Mouse (Mus musculus) liver, embryonic 14.5 days (tissue): ENCODE results near the gene Fam169a. TPM values are rescaled to one million over a fixed set of nuclear protein-coding genes. Genes with fewer than 3 reads are reported as not detected.
"Not testable (repeated sequence)": the region's sequence is repeated elsewhere in the genome, so short reads cannot be mapped to it uniquely, and the experiment has no call there.

Experiments used
- ATAC-seq: fragments of 200-750 bp; cut with Nextera tagmentation; 2 replicates; pipeline ENCODE4 v1.8.0; 2017; ENCODE audit warnings: moderate number of reproducible peaks, mild to moderate bottlenecking, moderate library complexity; ENCODE audit not compliant: insufficient read depth
- DNase-seq, 3 experiments: peaks; one replicate each; pipeline ENCODE4 v3.0.0-alpha.2; 2012 to 2013; ENCODE audit warnings: low read depth in 3 of 3, low spot score in 3 of 3
- H3K27ac ChIP-seq: fragments of 300-500 bp; sonication (generic); 2 replicates; pipeline ENCODE4 v1.5.1; 2014; ENCODE audit warnings: moderate library complexity, mild to moderate bottlenecking, control low read depth, inconsistent platforms
- H3K27me3 ChIP-seq: fragments of 300-500 bp; sonication (generic); 2 replicates; pipeline ENCODE4 v1.6.1; 2014; ENCODE audit warnings: mild to moderate bottlenecking, low read length, moderate library complexity; ENCODE audit not compliant: control insufficient read depth, insufficient read depth
- H3K36me3 ChIP-seq: fragments of 300-500 bp; sonication (generic); replicated peaks from 2 replicates; pipeline ENCODE4 v1.6.1; 2014; ENCODE audit warnings: low read depth; ENCODE audit not compliant: control insufficient read depth, insufficient read depth
- H3K4me1 ChIP-seq, 2 experiments: fragments of 200-500 bp in 1 of 2; fragments of 300-500 bp in 1 of 2; sonication (generic) in 1 of 2; replicated peaks; 2 replicates each; pipeline ENCODE4 v1.6.1; 2012 to 2014; ENCODE audit warnings: antibody characterized with exemption in 1 of 2, inconsistent platforms in 1 of 2, low read length in 1 of 2; ENCODE audit not compliant: control insufficient read depth in 2 of 2, insufficient read depth in 2 of 2
- H3K4me2 ChIP-seq: fragments of 300-500 bp; sonication (generic); 2 replicates; pipeline ENCODE4 v1.6.1; 2014; ENCODE audit warnings: low read depth, mild to moderate bottlenecking, control low read depth, moderate library complexity
- H3K4me3 ChIP-seq, 2 experiments: fragments of 200-500 bp in 1 of 2; fragments of 300-500 bp in 1 of 2; sonication (generic) in 1 of 2; 2 replicates each; pipeline ENCODE4 v1.5.1; 2012 to 2014; ENCODE audit warnings: low read depth in 2 of 2, low read length in 2 of 2, mild to moderate bottlenecking in 2 of 2, control low read depth in 1 of 2, inconsistent platforms in 1 of 2, moderate library complexity in 1 of 2; ENCODE audit not compliant: insufficient read depth in 1 of 2
- H3K9ac ChIP-seq: fragments of 300-500 bp; sonication (generic); replicated peaks from 2 replicates; pipeline ENCODE4 v1.6.1; 2014; ENCODE audit warnings: mild to moderate bottlenecking, control low read depth, moderate library complexity
- H3K9me3 ChIP-seq: fragments of 300-500 bp; sonication (generic); 2 replicates; pipeline ENCODE4 v1.6.1; 2016; ENCODE audit warnings: low read length, mixed read lengths; ENCODE audit not compliant: control insufficient read depth
- CTCF ChIP-seq: IDR thresholded peaks from 2 replicates; pipeline ENCODE4 v1.5.1; 2016; ENCODE audit warnings: antibody characterized with exemption, low read depth, control low read depth
- EP300 ChIP-seq: IDR thresholded peaks from 2 replicates; pipeline ENCODE4 v1.6.1; 2016; ENCODE audit warnings: antibody characterized with exemption, low read depth
- WGBS: fragments of 180-500 bp; shearing (Covaris S2); extraction: QIAGEN DNeasy Blood & Tissue Kit; methylation state at CpG from one replicate; pipeline ENCODE4 v1.1.7; 2014; ENCODE audit not compliant: insufficient replicate concordance; 5-methylcytosine and 5-hydroxymethylcytosine counted together
- polyA plus RNA-seq, 2 experiments: library from polyadenylated mRNA; depleted of rRNA in 1 of 2; stranded (reverse) in 1 of 2; unstranded in 1 of 2; fragments of >200 nt; fragmentation: Nextera tagmentation in 1 of 2; extraction: Ambion mirVana in 1 of 2; gene quantifications; 2 replicates each; pipeline versions ENCODE4 v1.2.1 to v1.2.3; 2012 to 2014

The Fam169a gene
- polyA plus RNA-seq, 2 experiments, result 1.0 to 1.2 TPM

- Histone ChIP-seq H3K27ac (no peak overlapping the region; the same call in 1 of the 2 replicates), H3K27me3 (no peaks in the 10 kb centered on the region), H3K9me3 (no peaks in the 10 kb centered on the region), H3K4me3 (no peak overlapping the region), H3K4me2 (no peak overlapping the region), H3K4me1 (peaks cover 13 to 15% of the 10 kb centered on the region in 2 experiments), H3K36me3 (no peaks in the 10 kb centered on the region), H3K9ac (no peak overlapping the region)
- ATAC-seq (no peak), DNase-seq (no peak)
- 81% methylated on average over 6 of the region's 6 CpGs for WGBS
- TF ChIP-seq EP300, result no peak
- TF ChIP-seq CTCF, result no peak
Observed at GRCm38 (mm10) chr13:97087421-97087820, 20.3 kb downstream of the Fam169a start.

GRCm38 (mm10) chr13:97088183-97088582, 21.1 kb downstream of the Fam169a start:
- H3K4me1 ChIP-seq, result peaks cover 8 to 9% of the 10 kb centered on the region in 2 experiments; a peak in 3 of 4 replicates
- 75% methylated on average over 3 of the region's 3 CpGs for WGBS

DNA sequence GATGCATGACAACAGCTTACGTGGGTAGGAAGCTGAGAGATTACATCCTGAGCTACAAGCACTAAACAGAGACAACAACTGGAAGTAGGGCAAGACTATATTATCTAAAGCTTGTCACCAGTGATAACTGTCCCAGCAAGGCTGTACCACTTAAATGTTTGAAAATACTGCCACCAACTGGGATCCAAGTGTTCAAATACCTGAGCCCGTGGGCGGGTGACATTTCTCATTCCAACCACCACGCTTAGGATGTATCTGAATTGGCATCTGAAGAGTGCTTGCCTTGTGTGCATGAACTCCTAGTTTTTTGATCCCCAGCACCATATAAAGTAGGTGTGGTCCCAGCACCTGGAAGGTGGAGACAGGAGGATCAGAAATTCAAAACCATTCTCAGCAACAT, 28.6 kb downstream of the Fam169a start:
- ATAC-seq (no peak), DNase-seq (no peak)
- 68% methylated on average over 4 of the region's 4 CpGs for WGBS
- H3K9ac ChIP-seq, result no peak overlapping the region
- no peaks in the 10 kb centered on the region for H3K9me3 ChIP-seq
- no peak overlapping the region for H3K27ac ChIP-seq
- H3K4me2 ChIP-seq, result no peak overlapping the region
- TF ChIP-seq EP300 (no peak), CTCF (no peak)
- H3K4me1 ChIP-seq, result no peaks in the 10 kb centered on the region
- H3K27me3 ChIP-seq, result no peaks in the 10 kb centered on the region
- no peaks in the 10 kb centered on the region for H3K36me3 ChIP-seq
- no peak overlapping the region for H3K4me3 ChIP-seq

More at GRCm38 (mm10) chr13:97088183-97088582, 21.1 kb downstream of the Fam169a start:
- Histone ChIP-seq H3K9me3 (no peaks in the 10 kb centered on the region), H3K9ac (no peak overlapping the region), H3K4me3 (no peak overlapping the region), H3K4me2 (no peak overlapping the region), H3K27ac (no peak overlapping the region), H3K27me3 (no peaks in the 10 kb centered on the region), H3K36me3 (no peaks in the 10 kb centered on the region)
- ATAC-seq, result no peak
- DNase-seq, result no peak
- no peak for TF ChIP-seq EP300
- TF ChIP-seq CTCF, result no peak

DNA sequence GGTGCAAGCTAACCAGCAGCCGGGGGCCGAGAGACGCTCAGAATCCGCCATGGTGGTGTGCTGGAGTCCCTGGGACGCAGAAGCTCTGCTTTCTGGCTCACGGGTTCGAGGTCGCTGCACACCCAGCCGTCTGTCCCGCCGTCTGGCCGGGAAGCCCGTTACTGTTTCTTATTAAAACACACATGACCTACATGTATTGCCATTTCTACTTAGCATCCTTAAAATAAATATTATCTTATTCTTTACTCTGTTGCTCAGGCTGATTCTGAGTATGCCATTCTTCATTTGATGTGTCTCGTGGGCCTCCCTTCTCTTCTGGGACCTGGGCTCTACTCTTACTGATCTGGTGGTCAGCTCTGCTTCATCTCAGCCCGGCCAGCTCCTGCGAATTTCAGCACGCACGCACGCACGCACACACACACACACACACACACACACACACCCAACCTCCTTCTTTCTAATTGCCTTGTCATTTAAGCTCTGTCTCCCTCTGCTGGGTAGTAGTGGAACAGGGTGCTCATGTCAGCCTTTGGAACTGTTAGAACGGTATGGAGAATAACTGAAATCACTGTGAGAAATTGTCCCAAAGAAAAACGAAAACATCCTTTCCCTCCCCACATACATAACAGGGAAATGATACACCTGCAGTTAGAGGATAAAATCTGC, 32.2 kb downstream of the Fam169a start, which contains the start of gene Gm6169:
TSS of gene Gm6169 (minus strand) at position 51 of the 666 bp plus-strand sequence.
- Histone ChIP-seq H3K4me2 (no peak within 1 kb of the TSS), H3K4me3 (no peak within 1 kb of the TSS), H3K27ac (no peak within 1 kb of the TSS), H3K36me3 (no peaks in the 10 kb centered on the region), H3K9ac (no peak within 1 kb of the TSS), H3K27me3 (no peaks in the 10 kb centered on the region), H3K9me3 (no peaks in the 10 kb centered on the region), H3K4me1 (no peaks in the 10 kb centered on the region)
- DNase-seq (peak in 1 of 3 experiments; percentile 29), ATAC-seq (0 out of 2 replicates have a peak, but pooled peaks have one; percentile 28)
- WGBS, result 75% methylated on average over 22 of the region's 22 CpGs
- TF ChIP-seq CTCF, result peak; percentile 83
- TF ChIP-seq EP300, result no peak

GRCm38 (mm10) chr13:97104996-97105395, 37.9 kb downstream of the Fam169a start:
- Histone ChIP-seq H3K4me2 (no peak overlapping the region), H3K4me3 (no peak overlapping the region), H3K4me1 (no peaks in the 10 kb centered on the region), H3K9me3 (no peaks in the 10 kb centered on the region), H3K27me3 (no peaks in the 10 kb centered on the region), H3K9ac (no peak overlapping the region), H3K27ac (no peak overlapping the region), H3K36me3 (no peaks in the 10 kb centered on the region)
- WGBS, result 76% methylated on average over 7 of the region's 7 CpGs
- TF ChIP-seq CTCF (no peak), EP300 (no peak)
- ATAC-seq (no peak), DNase-seq (no peak)

DNA sequence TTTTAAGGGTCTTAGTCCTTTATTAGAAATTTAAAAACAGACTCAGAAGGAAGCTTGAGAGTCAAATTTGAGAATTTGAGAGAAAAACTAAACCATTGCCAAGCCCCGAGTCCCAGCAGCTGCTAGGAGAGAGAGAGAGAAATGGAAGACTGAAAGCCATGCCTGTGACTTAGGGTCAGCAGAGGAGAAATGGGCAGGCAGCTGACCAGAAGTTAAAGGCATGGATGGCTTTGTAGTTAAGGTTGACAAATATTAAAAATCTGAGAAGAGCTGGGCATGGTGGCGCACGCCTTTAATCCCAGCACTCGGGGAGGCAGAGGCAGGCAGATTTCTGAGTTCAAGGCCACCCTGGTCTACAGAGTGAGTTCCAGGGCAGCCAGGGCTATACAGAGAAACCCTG, 40.6 kb downstream of the Fam169a start:
- H3K9me3 ChIP-seq, H3K27me3 ChIP-seq, H3K36me3 ChIP-seq, ATAC-seq, DNase-seq, H3K27ac ChIP-seq, H3K4me3 ChIP-seq, H3K9ac ChIP-seq, H3K4me1 ChIP-seq, H3K4me2 ChIP-seq: not testable (repeated sequence)
- 87% methylated on average over 4 of the region's 4 CpGs for WGBS
